Mouse (Mus musculus) E14TG2a.4 (cell line): ENCODE results near the gene Ythdf2.

Experiments
- CTCF ChIP-seq: conservative IDR thresholded peaks from 2 replicates; pipeline ENCODE4 v1.5.1; 2014; ENCODE audit warnings: low read length
- NANOG ChIP-seq: IDR thresholded peaks from 2 replicates; pipeline ENCODE4 v1.6.1; 2014; ENCODE audit warnings: borderline replicate concordance, low read length, mixed read lengths

GRCm38 (mm10) chr4:132240367-132240766 is 28.3 kb upstream of the Ythdf2 start:
- TF ChIP-seq CTCF, result no peak
- no peak for TF ChIP-seq NANOG
